Mouse (Mus musculus) heart, postnatal 0 days (tissue): ENCODE results near the gene Phactr3. TPM values are rescaled to one million over a fixed set of nuclear protein-coding genes. Genes with fewer than 3 reads are reported as not detected.

ENCODE experiments used
- ATAC-seq: fragments of 200-750 bp; cut with Nextera tagmentation; 2 replicates; pipeline ENCODE4 v1.8.0; 2017; ENCODE audit warnings: low read depth, moderate number of reproducible peaks, moderate library complexity; ENCODE audit not compliant: insufficient read depth
- DNase-seq: peaks from one replicate; pipeline ENCODE4 v3.0.0-alpha.2; 2016; ENCODE audit warnings: low spot score
- H3K27ac ChIP-seq: fragments of 300-500 bp; sonication (generic); 2 replicates; pipeline ENCODE4 v1.5.1; 2014; ENCODE audit warnings: low read depth, mild to moderate bottlenecking
- H3K27me3 ChIP-seq: fragments of 300-500 bp; sonication (generic); 2 replicates; pipeline ENCODE4 v1.6.1; 2014; ENCODE audit warnings: low read length, mixed read lengths; ENCODE audit not compliant: control insufficient read depth, insufficient read depth
- H3K36me3 ChIP-seq: fragments of 300-500 bp; sonication (generic); replicated peaks from 2 replicates; pipeline ENCODE4 v1.6.1; 2014; ENCODE audit warnings: low read length, mixed read lengths; ENCODE audit not compliant: control insufficient read depth, insufficient read depth
- H3K4me1 ChIP-seq: fragments of 300-500 bp; sonication (generic); 2 replicates; pipeline ENCODE4 v1.6.1; 2014; ENCODE audit warnings: antibody characterized with exemption; ENCODE audit not compliant: control insufficient read depth, insufficient read depth
- H3K4me2 ChIP-seq: fragments of 300-500 bp; sonication (generic); 2 replicates; pipeline ENCODE4 v1.6.1; 2014; ENCODE audit warnings: low read depth, mild to moderate bottlenecking, low read length, moderate library complexity
- H3K4me3 ChIP-seq: fragments of 300-500 bp; sonication (generic); 2 replicates; pipeline ENCODE4 v1.5.1; 2014; ENCODE audit warnings: low read depth, low read length
- H3K9ac ChIP-seq: fragments of 300-500 bp; sonication (generic); replicated peaks from 2 replicates; pipeline ENCODE4 v1.6.1; 2014; ENCODE audit warnings: low read depth, low read length, mixed read lengths
- H3K9me3 ChIP-seq: fragments of 300-500 bp; sonication (generic); replicated peaks from 2 replicates; pipeline ENCODE4 v1.6.1; 2016; ENCODE audit warnings: low read length; ENCODE audit not compliant: control insufficient read depth
- CTCF ChIP-seq: IDR thresholded peaks from 2 replicates; pipeline ENCODE4 v1.5.1; 2016; ENCODE audit warnings: antibody characterized with exemption, control low read depth, low read depth
- EP300 ChIP-seq: IDR thresholded peaks from 2 replicates; pipeline ENCODE4 v1.6.1; 2016; ENCODE audit warnings: antibody characterized with exemption, low read depth
- WGBS: fragments of 180-500 bp; shearing (Covaris S2); extraction: QIAGEN DNeasy Blood & Tissue Kit; methylation state at CpG from one replicate; pipeline ENCODE4 v1.1.7; 2014; 5-methylcytosine and 5-hydroxymethylcytosine counted together
- polyA plus RNA-seq: library from polyadenylated mRNA; unstranded; fragments of >200 nt; fragmentation: Nextera tagmentation; extraction: Ambion mirVana; gene quantifications from 2 replicates; pipeline ENCODE4 v1.2.1, GENCODE M21; 2015
- total RNA-seq: library from RNA; depleted of rRNA; stranded (reverse); fragments of >200 nt; gene quantifications from 2 replicates; pipeline ENCODE4 v1.2.3, GENCODE M21; 2014; ENCODE audit warnings: low replicate concordance

The Phactr3 gene
- total and polyA plus RNA-seq, 2 experiments from 2014 or later, result 3.6 to 4.0 TPM

DNA sequence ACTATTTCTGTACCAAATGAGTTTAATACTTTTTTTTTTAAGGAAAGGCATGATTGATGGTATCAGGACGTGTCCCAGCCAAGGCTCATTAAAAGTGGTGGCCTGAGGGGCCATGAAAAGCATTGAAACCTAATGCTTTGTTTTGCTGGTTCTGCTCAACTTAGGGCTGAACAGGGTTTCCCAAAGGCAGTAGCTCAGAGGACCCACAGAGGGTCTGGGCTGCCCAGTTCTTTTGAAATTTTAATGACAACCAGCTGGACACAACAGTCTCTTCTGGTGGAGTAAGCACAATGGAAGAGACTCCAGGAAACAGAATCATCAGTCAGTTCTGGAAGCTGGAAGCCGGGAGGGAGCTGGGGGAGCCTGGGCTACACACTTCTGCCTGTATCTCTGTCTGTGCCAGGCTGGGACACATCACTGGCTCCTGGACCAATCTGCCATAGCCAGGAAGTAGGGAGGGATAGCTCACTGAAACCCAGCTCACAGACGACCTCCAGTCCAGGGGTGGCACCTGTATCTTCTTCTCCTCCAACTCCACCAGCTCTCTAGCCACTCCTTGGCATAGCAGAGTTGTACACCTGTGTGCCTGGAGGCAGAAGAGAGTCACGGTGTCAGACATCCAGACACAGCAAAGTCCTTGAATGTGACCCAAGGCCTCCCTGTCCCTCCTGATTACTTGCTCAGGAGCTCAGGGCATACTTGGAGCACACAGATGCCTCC is 3.3 kb downstream of the Phactr3 start:
- Histone ChIP-seq H3K27me3 (peaks cover 36% of the 10 kb centered on the region), H3K9me3 (no peaks in the 10 kb centered on the region), H3K9ac (no peak overlapping the region), H3K27ac (no peak overlapping the region), H3K36me3 (no peaks in the 10 kb centered on the region), H3K4me1 (peaks cover 5% of the 10 kb centered on the region; the same call in 1 of the 2 replicates), H3K4me2 (no peak overlapping the region), H3K4me3 (no peak overlapping the region)
- TF ChIP-seq EP300 (no peak), CTCF (no peak)
- DNase-seq (no peak), ATAC-seq (no peak)
- 36% methylated on average over 4 of the region's 4 CpGs for WGBS

DNA sequence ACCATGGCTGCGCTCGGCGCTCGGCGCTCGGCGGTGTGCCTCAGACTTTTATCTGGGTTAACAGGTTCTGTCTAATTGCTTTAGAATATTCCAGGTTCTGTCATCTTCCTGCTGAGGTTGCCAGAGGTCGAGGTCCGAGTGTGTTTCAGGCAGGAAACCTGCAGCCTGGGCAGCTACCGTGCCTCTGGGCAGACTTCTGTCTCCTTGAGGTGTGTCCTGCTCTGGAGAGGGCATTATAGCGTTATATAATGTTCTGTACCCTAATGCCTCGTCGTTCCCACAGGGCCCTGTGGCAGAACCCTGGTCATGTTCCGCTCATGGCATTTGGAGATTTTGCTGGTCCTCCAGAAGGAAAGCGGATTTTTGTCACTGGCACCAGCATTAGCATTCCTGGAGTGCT is 4.7 kb downstream of the Phactr3 start:
- H3K27ac ChIP-seq, result no peak overlapping the region
- TF ChIP-seq EP300, result no peak
- no peak for TF ChIP-seq CTCF
- H3K4me1 ChIP-seq, result peaks cover 5% of the 10 kb centered on the region; the same call in 1 of the 2 replicates
- no peak overlapping the region for H3K4me2 ChIP-seq
- H3K9me3 ChIP-seq, result no peaks in the 10 kb centered on the region
- no peak overlapping the region for H3K9ac ChIP-seq
- peaks cover 28% of the 10 kb centered on the region for H3K27me3 ChIP-seq
- ATAC-seq (no peak), DNase-seq (no peak)
- WGBS, result 65% methylated on average over 15 of the region's 15 CpGs
- H3K36me3 ChIP-seq, result no peaks in the 10 kb centered on the region
- H3K4me3 ChIP-seq, result no peak overlapping the region

DNA sequence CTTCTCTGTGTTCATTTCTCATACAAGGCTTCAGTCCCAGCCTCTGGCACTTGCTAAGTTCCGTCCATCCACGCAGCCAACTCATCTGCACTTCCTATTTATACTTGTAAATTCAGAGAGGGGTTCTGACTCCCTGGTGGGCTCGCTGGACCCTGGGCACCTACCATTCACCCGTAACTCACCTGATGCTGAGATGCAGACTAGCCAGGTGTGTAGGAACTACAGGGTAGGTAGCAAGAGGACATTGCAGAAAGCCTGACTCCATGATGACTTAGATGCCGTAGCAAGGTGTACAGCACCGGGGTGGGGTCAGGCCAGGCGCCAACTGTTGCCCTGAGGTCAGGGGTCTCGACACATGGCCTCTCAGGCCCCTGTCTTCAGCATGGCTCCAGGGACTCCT is 6.7 kb downstream of the Phactr3 start:
- TF ChIP-seq EP300, result no peak
- no peak for TF ChIP-seq CTCF
- Histone ChIP-seq H3K36me3 (no peaks in the 10 kb centered on the region), H3K9me3 (no peaks in the 10 kb centered on the region), H3K27ac (no peak overlapping the region), H3K4me3 (no peak overlapping the region), H3K4me2 (no peak overlapping the region), H3K27me3 (peaks cover 9% of the 10 kb centered on the region; the same call in 1 of the 2 replicates), H3K9ac (no peak overlapping the region), H3K4me1 (peaks cover 7% of the 10 kb centered on the region; the same call in 1 of the 2 replicates)
- ATAC-seq, result no peak
- DNase-seq, result no peak
- 78% methylated on average over 8 of the region's 8 CpGs for WGBS

DNA sequence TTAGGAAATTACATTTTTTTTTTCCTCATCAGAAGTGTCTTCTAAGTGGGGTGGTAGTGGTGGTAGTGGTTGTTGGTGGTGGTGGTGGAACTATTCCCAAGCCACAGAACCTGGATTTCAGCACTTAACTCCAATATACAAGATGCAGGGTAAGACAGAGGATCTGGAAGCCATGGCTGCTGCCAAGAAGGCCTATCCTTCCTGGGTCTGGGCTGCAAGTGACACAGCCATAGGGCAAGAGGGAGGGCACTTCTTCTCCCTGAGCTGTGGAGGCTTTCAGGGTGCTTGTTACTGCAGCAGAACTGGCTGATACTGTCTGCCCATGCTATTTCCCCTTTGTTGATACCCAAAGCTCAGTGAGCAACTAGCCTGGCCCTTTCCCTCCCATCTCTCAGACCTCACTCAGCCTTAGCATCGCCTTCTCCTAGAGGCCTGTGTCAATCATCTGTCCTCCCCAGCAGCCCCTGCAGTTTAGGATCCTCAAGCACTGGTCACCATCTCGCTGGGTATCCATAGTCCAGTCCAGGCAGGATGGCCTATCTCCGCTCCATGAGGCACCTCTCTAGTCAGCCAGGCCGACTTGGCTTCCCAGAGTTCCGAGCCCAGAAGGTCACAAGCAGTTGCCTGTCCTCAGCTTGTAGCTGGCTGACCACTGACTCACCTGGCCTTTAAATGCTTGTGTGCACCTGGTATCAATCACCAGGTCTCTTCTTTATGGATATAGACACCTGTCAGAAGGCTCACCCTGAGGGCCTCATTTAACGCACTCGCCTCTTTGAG is 7.5 kb downstream of the Phactr3 start:
- H3K9ac ChIP-seq, result no peak overlapping the region
- H3K36me3 ChIP-seq, result no peaks in the 10 kb centered on the region
- no peak overlapping the region for H3K27ac ChIP-seq
- no peak overlapping the region for H3K4me2 ChIP-seq
- no peaks in the 10 kb centered on the region for H3K9me3 ChIP-seq
- peaks cover 4% of the 10 kb centered on the region; the same call in 1 of the 2 replicates for H3K27me3 ChIP-seq
- no peak overlapping the region for H3K4me3 ChIP-seq
- WGBS, result 88% methylated on average over 7 of the region's 7 CpGs
- TF ChIP-seq CTCF (no peak), EP300 (no peak)
- ATAC-seq (no peak), DNase-seq (no peak)
- peaks cover 7% of the 10 kb centered on the region; the same call in 1 of the 2 replicates for H3K4me1 ChIP-seq

DNA sequence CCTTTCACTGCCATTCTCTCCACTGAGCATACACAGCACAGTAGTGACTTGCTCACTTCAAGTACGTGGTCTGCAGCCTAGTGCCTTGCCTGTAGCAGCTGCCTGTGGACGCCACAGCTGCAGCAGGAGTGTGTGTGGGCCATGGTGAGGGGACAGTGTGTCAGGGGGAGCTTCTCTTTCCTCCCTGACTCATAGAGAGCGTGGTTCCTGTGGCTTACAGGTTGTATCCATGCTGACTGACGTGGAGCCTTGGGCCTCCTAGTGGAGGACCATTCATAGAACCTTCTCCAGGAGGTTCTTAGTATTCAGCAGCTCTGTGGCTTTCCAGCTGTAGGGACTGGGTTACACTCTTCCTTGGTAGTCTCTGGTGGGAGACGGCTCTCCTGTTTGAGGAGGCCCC is 9.8 kb downstream of the Phactr3 start:
- H3K4me1 ChIP-seq, result peaks cover 7% of the 10 kb centered on the region; the same call in 1 of the 2 replicates

More for the DNA sequence above, 9.8 kb downstream of the Phactr3 start:
- H3K27ac ChIP-seq, result no peak overlapping the region
- H3K27me3 ChIP-seq, result no peaks in the 10 kb centered on the region
- ATAC-seq, result no peak
- no peaks in the 10 kb centered on the region for H3K36me3 ChIP-seq
- TF ChIP-seq CTCF (0 out of 2 replicates have a peak, but pooled peaks have one; percentile 2), EP300 (no peak)
- no peaks in the 10 kb centered on the region for H3K9me3 ChIP-seq
- H3K4me2 ChIP-seq, result no peak overlapping the region
- DNase-seq, result no peak
- H3K9ac ChIP-seq, result no peak overlapping the region
- 76% methylated on average over 5 of the region's 5 CpGs for WGBS
- no peak overlapping the region for H3K4me3 ChIP-seq
